Mouse (Mus musculus) MEL (cell line): ENCODE measurements around the gene Etfdh.
"Not testable (repeated sequence)": the region's sequence is repeated elsewhere in the genome, so short reads cannot be mapped to it uniquely, and the experiment has no call there.

ENCODE experiments used
- CHD1 ChIP-seq: IDR thresholded peaks from 2 replicates; pipeline ENCODE4 v1.6.1; 2012; ENCODE audit warnings: low read depth, mild to moderate bottlenecking, inconsistent platforms, low read length, improper control_type of control experiment
- CTCF ChIP-seq, 3 experiments: IDR thresholded peaks in 2 of 3; conservative IDR thresholded peaks in 1 of 3; 2 replicates each; pipeline ENCODE4 v1.5.1; 2011 to 2012; ENCODE audit warnings: low read length in 3 of 3, low read depth in 2 of 3, mild to moderate bottlenecking in 2 of 3, improper control_type of control experiment in 1 of 3, inconsistent platforms in 1 of 3, mixed read lengths in 1 of 3, moderate library complexity in 1 of 3; ENCODE audit not compliant: control insufficient read depth in 1 of 3, insufficient read depth in 1 of 3, poor library complexity in 1 of 3, severe bottlenecking in 1 of 3
- ELF1 ChIP-seq: IDR thresholded peaks from 2 replicates; pipeline ENCODE4 v1.6.1; 2014; ENCODE audit warnings: low read depth, mild to moderate bottlenecking, inconsistent platforms, low read length, improper control_type of control experiment, moderate library complexity
- MAZ ChIP-seq: IDR thresholded peaks from 2 replicates; pipeline ENCODE4 v1.6.1; 2012; ENCODE audit warnings: low read depth, mild to moderate bottlenecking, inconsistent platforms, low read length, improper control_type of control experiment
- MYB ChIP-seq: IDR thresholded peaks from 2 replicates; pipeline ENCODE4 v1.6.1; 2011; ENCODE audit warnings: mild to moderate bottlenecking, low read depth, low read length, improper control_type of control experiment
- POLR2A ChIP-seq, 2 experiments: IDR thresholded peaks; 2 replicates each; pipeline ENCODE4 v1.6.1; 2011 to 2012; ENCODE audit warnings: low read length in 2 of 2, mild to moderate bottlenecking in 2 of 2, control low read depth in 1 of 2, improper control_type of control experiment in 1 of 2, low read depth in 1 of 2, moderate library complexity in 1 of 2; ENCODE audit not compliant: control insufficient read depth in 1 of 2, insufficient read depth in 1 of 2, poor library complexity in 1 of 2
- POLR2AphosphoS2 ChIP-seq: IDR thresholded peaks from 2 replicates; pipeline ENCODE4 v1.6.1; 2011; ENCODE audit warnings: low read length, improper control_type of control experiment
- RAD21 ChIP-seq: IDR thresholded peaks from 2 replicates; pipeline ENCODE4 v1.6.1; 2011; ENCODE audit warnings: mild to moderate bottlenecking, low read depth, low read length, improper control_type of control experiment
- ZNF384 ChIP-seq: IDR thresholded peaks from 2 replicates; pipeline ENCODE4 v1.6.1; 2012; ENCODE audit warnings: low read depth, mild to moderate bottlenecking, inconsistent platforms, low read length, improper control_type of control experiment

GRCm38 (mm10) chr3:79573376-79573775 is 55.9 kb downstream of the Etfdh start:
- not testable (repeated sequence) for TF ChIP-seq CTCF (IDR thresholded peaks at IDR 0.05 in 2 of 3, conservative IDR thresholded peaks at IDR 0.05 in 1 of 3; ENCODE audit: control insufficient read depth in 1 of 3, insufficient read depth in 1 of 3, low read depth in 2 of 3, low read length in 3 of 3, poor library complexity in 1 of 3, severe bottlenecking in 1 of 3); MAZ; ELF1; POLR2A (IDR thresholded peaks at IDR 0.05; ENCODE audit: control insufficient read depth in 1 of 2, insufficient read depth in 1 of 2, low read depth in 1 of 2, low read length in 2 of 2, poor library complexity in 1 of 2); CHD1; POLR2AphosphoS2; RAD21; MYB; ZNF384
